Mouse (Mus musculus): ENCODE measurements around the gene Camk1d. TPM values are rescaled to one million over a fixed set of nuclear protein-coding genes. Genes with fewer than 3 reads are reported as not detected.

The Camk1d gene
- polyA plus RNA-seq, 1 experiment, result 1.6 TPM

DNA sequence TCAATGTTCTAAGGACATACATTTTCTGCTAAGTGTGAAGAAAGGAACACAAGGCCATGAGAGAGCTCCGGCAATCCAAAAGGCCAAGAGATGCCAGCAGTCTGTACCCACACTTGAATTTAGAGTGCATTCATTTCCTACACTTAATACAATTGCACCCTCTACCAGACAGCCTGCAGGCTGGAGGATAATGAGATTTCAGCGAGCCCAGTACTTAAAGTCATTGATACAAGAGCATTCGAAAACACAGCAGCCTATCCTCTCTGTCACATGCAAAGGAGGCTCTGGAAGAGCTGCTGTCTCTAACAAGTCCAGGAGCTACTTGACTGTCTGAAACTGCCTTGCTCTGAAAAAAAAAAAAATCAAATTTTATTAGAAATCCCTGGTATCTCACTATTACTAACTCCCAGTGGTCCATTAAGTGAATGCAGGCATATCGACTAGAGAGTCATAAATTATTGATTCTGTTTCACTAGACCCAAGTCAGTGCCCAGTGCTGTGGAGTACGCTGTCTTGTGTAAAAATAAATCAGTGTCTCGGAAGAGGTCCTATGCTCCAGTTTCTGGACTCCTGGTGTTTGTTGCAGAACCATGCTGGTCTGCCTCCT is 336.1 kb downstream of the Camk1d start:
- Histone ChIP-seq H3K27me3 (ENCODE audit: control insufficient read depth, insufficient read depth, insufficient read length) (no peaks in the 10 kb centered on the region), H3K79me2 (ENCODE audit: control insufficient read depth, insufficient read depth) (no peaks in the 10 kb centered on the region), H3K4me3 (ENCODE audit: insufficient read depth, poor library complexity, severe bottlenecking) (no peak overlapping the region), H3ac (ENCODE audit: control insufficient read depth, insufficient read length, low read depth) (no peak overlapping the region), H3K36me3 (ENCODE audit: control insufficient read depth, insufficient read depth) (no peaks in the 10 kb centered on the region), H3K79me3 (ENCODE audit: low read depth) (no peaks in the 10 kb centered on the region)
- TF ChIP-seq MAX (IDR thresholded peaks at IDR 0.05) (no peak), CEBPB (IDR thresholded peaks at IDR 0.05; ENCODE audit: low read depth) (no peak), USF1 (IDR thresholded peaks at IDR 0.05; ENCODE audit: low read depth) (no peak), FOSL1 (IDR thresholded peaks at IDR 0.05; ENCODE audit: insufficient read depth, low read length, poor library complexity, severe bottlenecking) (no peak), MYOD1 (IDR thresholded peaks at IDR 0.05; ENCODE audit: control insufficient read depth, insufficient read length, low read depth) (no peak), MYOG (IDR thresholded peaks at IDR 0.05; ENCODE audit: control insufficient read depth, extremely low read depth, insufficient read length) (no peak), CTCF (IDR thresholded peaks at IDR 0.05; ENCODE audit: control insufficient read depth, insufficient read depth, insufficient read length) (no peak)

GRCm38 (mm10) chr2:5372886-5373429 is 341.4 kb downstream of the Camk1d start:
- H3K27me3 ChIP-seq (ENCODE audit: control insufficient read depth, insufficient read depth, insufficient read length), result no peaks in the 10 kb centered on the region
- H3ac ChIP-seq (ENCODE audit: control insufficient read depth, insufficient read length, low read depth), result no peak overlapping the region
- H3K79me3 ChIP-seq (ENCODE audit: low read depth), result no peaks in the 10 kb centered on the region
- no peak for TF ChIP-seq CTCF (IDR thresholded peaks at IDR 0.05; ENCODE audit: control insufficient read depth, insufficient read depth, insufficient read length)
- no peak for TF ChIP-seq MYOG (IDR thresholded peaks at IDR 0.05; ENCODE audit: control insufficient read depth, extremely low read depth, insufficient read length)
- TF ChIP-seq CEBPB (IDR thresholded peaks at IDR 0.05; ENCODE audit: low read depth), result no peak
- no peak for TF ChIP-seq FOSL1 (IDR thresholded peaks at IDR 0.05; ENCODE audit: insufficient read depth, low read length, poor library complexity, severe bottlenecking)
- TF ChIP-seq USF1 (IDR thresholded peaks at IDR 0.05; ENCODE audit: low read depth), result no peak
- no peak for TF ChIP-seq MAX (IDR thresholded peaks at IDR 0.05)
- no peak for TF ChIP-seq MYOD1 (IDR thresholded peaks at IDR 0.05; ENCODE audit: control insufficient read depth, insufficient read length, low read depth)
- no peaks in the 10 kb centered on the region for H3K36me3 ChIP-seq (ENCODE audit: control insufficient read depth, insufficient read depth)
- no peaks in the 10 kb centered on the region for H3K79me2 ChIP-seq (ENCODE audit: control insufficient read depth, insufficient read depth)
- H3K4me3 ChIP-seq (ENCODE audit: insufficient read depth, poor library complexity, severe bottlenecking), result no peak overlapping the region

- Histone ChIP-seq H3K79me2 (ENCODE audit: control insufficient read depth, insufficient read depth) (no peaks in the 10 kb centered on the region), H3K27me3 (ENCODE audit: control insufficient read depth, insufficient read depth, insufficient read length) (no peaks in the 10 kb centered on the region), H3K36me3 (ENCODE audit: control insufficient read depth, insufficient read depth) (no peaks in the 10 kb centered on the region), H3ac (ENCODE audit: control insufficient read depth, insufficient read length, low read depth) (no peak overlapping the region), H3K79me3 (ENCODE audit: low read depth) (no peaks in the 10 kb centered on the region), H3K4me3 (ENCODE audit: insufficient read depth, poor library complexity, severe bottlenecking) (no peak overlapping the region)
- TF ChIP-seq CEBPB (IDR thresholded peaks at IDR 0.05; ENCODE audit: low read depth), result no peak
- no peak for TF ChIP-seq MYOG (IDR thresholded peaks at IDR 0.05; ENCODE audit: control insufficient read depth, extremely low read depth, insufficient read length)
- TF ChIP-seq USF1 (IDR thresholded peaks at IDR 0.05; ENCODE audit: low read depth), result no peak
- TF ChIP-seq MAX (IDR thresholded peaks at IDR 0.05), result no peak
- TF ChIP-seq FOSL1 (IDR thresholded peaks at IDR 0.05; ENCODE audit: insufficient read depth, low read length, poor library complexity, severe bottlenecking), result no peak
- no peak for TF ChIP-seq MYOD1 (IDR thresholded peaks at IDR 0.05; ENCODE audit: control insufficient read depth, insufficient read length, low read depth)
- TF ChIP-seq CTCF (IDR thresholded peaks at IDR 0.05; ENCODE audit: control insufficient read depth, insufficient read depth, insufficient read length), result no peak
These were observed 343.0 kb downstream of the Camk1d start for GRCm38 (mm10) chr2:5371316-5371715.

DNA sequence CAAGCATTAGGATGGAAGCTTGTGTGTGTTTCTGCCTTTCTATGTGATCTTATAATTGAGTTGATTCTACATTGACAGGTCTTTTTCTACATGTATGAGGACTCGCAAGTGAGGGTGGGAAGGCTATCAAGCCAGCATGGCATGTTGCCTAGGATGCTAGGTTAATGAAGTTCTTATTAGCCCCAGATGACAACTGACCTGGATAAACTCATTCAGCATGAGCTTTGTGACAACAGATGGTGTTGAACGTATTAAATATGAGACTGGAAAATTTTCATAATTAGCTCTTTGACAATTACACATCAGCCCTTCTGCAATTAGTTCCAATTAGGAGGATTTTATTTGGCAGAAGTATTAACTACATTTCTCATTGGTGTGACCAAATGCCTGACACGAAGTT is 343.7 kb downstream of the Camk1d start:
- Histone ChIP-seq H3K79me3 (ENCODE audit: low read depth) (no peaks in the 10 kb centered on the region), H3K4me3 (ENCODE audit: insufficient read depth, poor library complexity, severe bottlenecking) (no peak overlapping the region), H3K79me2 (ENCODE audit: control insufficient read depth, insufficient read depth) (no peaks in the 10 kb centered on the region), H3ac (ENCODE audit: control insufficient read depth, insufficient read length, low read depth) (no peak overlapping the region), H3K27me3 (ENCODE audit: control insufficient read depth, insufficient read depth, insufficient read length) (no peaks in the 10 kb centered on the region), H3K36me3 (ENCODE audit: control insufficient read depth, insufficient read depth) (no peaks in the 10 kb centered on the region)
- TF ChIP-seq CTCF (IDR thresholded peaks at IDR 0.05; ENCODE audit: control insufficient read depth, insufficient read depth, insufficient read length) (no peak), CEBPB (IDR thresholded peaks at IDR 0.05; ENCODE audit: low read depth) (no peak), MAX (IDR thresholded peaks at IDR 0.05) (no peak), MYOD1 (IDR thresholded peaks at IDR 0.05; ENCODE audit: control insufficient read depth, insufficient read length, low read depth) (no peak), MYOG (IDR thresholded peaks at IDR 0.05; ENCODE audit: control insufficient read depth, extremely low read depth, insufficient read length) (no peak), FOSL1 (IDR thresholded peaks at IDR 0.05; ENCODE audit: insufficient read depth, low read length, poor library complexity, severe bottlenecking) (no peak)

DNA sequence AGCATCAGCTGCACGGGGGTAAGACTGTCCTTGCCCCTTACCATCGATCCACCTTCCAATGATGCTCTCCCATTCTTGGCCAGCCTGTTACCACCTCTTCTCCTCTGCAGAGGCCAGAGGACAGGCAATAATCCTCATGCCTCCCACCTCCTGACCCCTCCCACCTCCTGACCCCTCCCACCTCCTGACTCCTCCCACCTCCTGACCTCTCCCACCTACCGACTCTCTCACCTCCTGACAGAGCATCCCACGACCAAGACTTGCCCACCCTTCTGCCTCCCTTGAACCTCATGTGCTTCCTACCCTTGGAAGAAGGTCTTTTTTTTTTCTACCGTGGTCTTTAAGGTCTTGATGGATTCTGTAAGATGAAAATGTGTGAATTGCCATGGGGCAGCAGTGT is 350.5 kb downstream of the Camk1d start:
- TF ChIP-seq MYOD1 (IDR thresholded peaks at IDR 0.05; ENCODE audit: control insufficient read depth, insufficient read length, low read depth), result no peak
- no peak for TF ChIP-seq CEBPB (IDR thresholded peaks at IDR 0.05; ENCODE audit: low read depth)
- no peak for TF ChIP-seq MYOG (IDR thresholded peaks at IDR 0.05; ENCODE audit: control insufficient read depth, extremely low read depth, insufficient read length)
- no peak for TF ChIP-seq MAX (IDR thresholded peaks at IDR 0.05)
- no peak for TF ChIP-seq USF1 (IDR thresholded peaks at IDR 0.05; ENCODE audit: low read depth)
- TF ChIP-seq CTCF (IDR thresholded peaks at IDR 0.05; ENCODE audit: control insufficient read depth, insufficient read depth, insufficient read length), result no peak
- no peak for TF ChIP-seq FOSL1 (IDR thresholded peaks at IDR 0.05; ENCODE audit: insufficient read depth, low read length, poor library complexity, severe bottlenecking)
- Histone ChIP-seq H3K36me3 (ENCODE audit: control insufficient read depth, insufficient read depth) (peaks cover 4% of the 10 kb centered on the region), H3ac (ENCODE audit: control insufficient read depth, insufficient read length, low read depth) (no peak overlapping the region), H3K27me3 (ENCODE audit: control insufficient read depth, insufficient read depth, insufficient read length) (no peaks in the 10 kb centered on the region), H3K4me3 (ENCODE audit: insufficient read depth, poor library complexity, severe bottlenecking) (no peak overlapping the region), H3K79me3 (ENCODE audit: low read depth) (no peaks in the 10 kb centered on the region), H3K79me2 (ENCODE audit: control insufficient read depth, insufficient read depth) (no peaks in the 10 kb centered on the region)
